In the genomic region with DNA sequence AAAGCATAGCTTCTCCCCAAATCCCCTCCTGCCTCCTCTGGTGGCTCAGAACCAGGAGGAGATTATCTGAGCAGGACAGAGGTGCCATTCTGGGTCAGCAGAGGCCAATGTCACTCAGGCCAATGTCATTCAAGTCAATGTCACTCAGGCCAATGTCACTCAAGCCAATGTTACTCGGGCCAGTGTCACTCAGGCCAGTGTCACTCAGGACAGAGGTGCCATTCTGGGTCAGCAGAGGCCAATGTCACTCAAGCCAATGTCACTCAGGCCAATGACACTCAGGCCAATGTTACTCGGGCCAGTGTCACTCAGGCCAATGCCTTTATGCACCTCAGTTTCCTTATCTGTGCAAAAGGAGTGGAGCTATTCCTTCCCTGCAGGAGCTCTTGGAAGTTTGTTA, we compare ENCODE assay signal across 26 mouse cellular contexts. TPM values are rescaled to one million over a fixed set of nuclear protein-coding genes. Genes with fewer than 3 reads are reported as not detected.
"Had no signal": no experiment of that assay in that cellular context is flagged by ENCODE, and none has a peak within 500 bp of the region (broad histone marks: within the 10 kb centered on the region; RNA-seq: fewer than 3 reads in every experiment).

No protein-coding gene starts in this region.

- H3K9me3 ChIP-seq: liver, embryonic 13.5 days; liver, embryonic 15.5 days; midbrain, embryonic 10.5 days; neural tube, embryonic 13.5 days; neural tube, embryonic 15.5 days had no signal

- DNase-seq: liver, embryonic 13.5 days; lung, adult 18-20 months; lung, embryonic 14.5 days; lung, postnatal 10 days; lung, postnatal 4 days; midbrain, embryonic 14.5 days; retina, postnatal 1 day; right cerebral cortex, adult 18-20 months; right cerebral cortex, postnatal 25 days; right cerebral cortex, postnatal 4 days; spleen, adult 18-20 months; thymus, adult 18-20 months; thymus, postnatal 14 days; thymus, postnatal 36 days had no signal

- H3K4me2 ChIP-seq: liver, embryonic 13.5 days; liver, embryonic 15.5 days; lung, embryonic 14.5 days; neural tube, embryonic 13.5 days; neural tube, embryonic 15.5 days had no signal

- H3K9ac ChIP-seq: liver, embryonic 13.5 days; liver, embryonic 15.5 days; lung, embryonic 14.5 days; neural tube, embryonic 13.5 days; neural tube, embryonic 15.5 days had no signal

- ATAC-seq: midbrain, embryonic 16.5 days had no signal

- H3K36me3 ChIP-seq: liver, embryonic 13.5 days; liver, embryonic 15.5 days; midbrain, embryonic 10.5 days; neural tube, embryonic 13.5 days; neural tube, embryonic 15.5 days had no signal

- H3K27ac ChIP-seq: liver, embryonic 13.5 days; liver, embryonic 15.5 days; midbrain, embryonic 10.5 days; neural tube, embryonic 13.5 days; neural tube, embryonic 15.5 days had no signal

- H3K4me3 ChIP-seq: liver, embryonic 13.5 days; liver, embryonic 15.5 days; midbrain, embryonic 10.5 days; myocyte; neural tube, embryonic 13.5 days; neural tube, embryonic 15.5 days had no signal

- H3K27me3 ChIP-seq: liver, embryonic 13.5 days; neural tube, embryonic 13.5 days; neural tube, embryonic 15.5 days had no signal

- H3K4me1 ChIP-seq: liver, embryonic 13.5 days; liver, embryonic 15.5 days had no signal

RNA-seq across cellular contexts. Expression of gene Ptgds, which starts 2.7 kb away (rescaled TPM):
- polyA plus RNA-seq: midbrain, embryonic 10.5 days; neural tube, embryonic 11.5 days had no signal

RNA-seq across cellular contexts. Expression of gene Lcn12, which starts 21.2 kb away (rescaled TPM):
- polyA plus RNA-seq: liver, embryonic 13.5 days; liver, embryonic 15.5 days; lung, embryonic 14.5 days; lung, embryonic 16.5 days; midbrain, embryonic 10.5 days; midbrain, embryonic 14.5 days; midbrain, embryonic 16.5 days; myocyte; neural tube, embryonic 11.5 days; neural tube, embryonic 13.5 days; neural tube, embryonic 15.5 days; small intestine, adult 2 months; stomach, embryonic 14.5 days; stomach, embryonic 16.5 days; thymus, postnatal 0 days had no signal
